Mouse (Mus musculus): ENCODE results near the gene Dlgap3. TPM values are rescaled to one million over a fixed set of nuclear protein-coding genes. Genes with fewer than 3 reads are reported as not detected.
A peak's percentile ranks its signal among the peaks of the same experiment; 100 is the strongest.

Dlgap3 gene
- total RNA-seq, 1 experiment from 2014 or later: not detected

GRCm38 (mm10) chr4:127172614-127173013 is 3.6 kb downstream of the Dlgap3 start:
- ATAC-seq (replicated peaks; ENCODE audit: insufficient number of reproducible peaks, low FRiP score, low TSS enrichment, poor library complexity, severe bottlenecking): no peak

- no peak for ATAC-seq (replicated peaks; ENCODE audit: insufficient number of reproducible peaks, low FRiP score, low TSS enrichment, poor library complexity, severe bottlenecking)
Measured at GRCm38 (mm10) chr4:127173461-127173860, 4.5 kb downstream of the Dlgap3 start.

- ATAC-seq (replicated peaks; ENCODE audit: insufficient number of reproducible peaks, low FRiP score, low TSS enrichment, poor library complexity, severe bottlenecking): no peak
Measured at GRCm38 (mm10) chr4:127174075-127174899, 5.3 kb downstream of the Dlgap3 start.

GRCm38 (mm10) chr4:127174900-127175278 is 5.9 kb downstream of the Dlgap3 start:
- ATAC-seq (replicated peaks; ENCODE audit: insufficient number of reproducible peaks, low FRiP score, low TSS enrichment, poor library complexity, severe bottlenecking): no peak

GRCm38 (mm10) chr4:127177961-127178360 is 9.0 kb downstream of the Dlgap3 start:
- no peak for ATAC-seq (replicated peaks; ENCODE audit: insufficient number of reproducible peaks, low FRiP score, low TSS enrichment, poor library complexity, severe bottlenecking)

- ATAC-seq (replicated peaks; ENCODE audit: insufficient number of reproducible peaks, low FRiP score, low TSS enrichment, poor library complexity, severe bottlenecking): no peak
Measured at GRCm38 (mm10) chr4:127178671-127179070, 9.7 kb downstream of the Dlgap3 start.

GRCm38 (mm10) chr4:127179469-127180449 is 10.8 kb downstream of the Dlgap3 start:
- ATAC-seq (replicated peaks; ENCODE audit: insufficient number of reproducible peaks, low FRiP score, low TSS enrichment, poor library complexity, severe bottlenecking): no peak

- no peak for ATAC-seq (replicated peaks; ENCODE audit: insufficient number of reproducible peaks, low FRiP score, low TSS enrichment, poor library complexity, severe bottlenecking)
Measured at GRCm38 (mm10) chr4:127180450-127180840, 11.4 kb downstream of the Dlgap3 start.

GRCm38 (mm10) chr4:127181010-127181409 is 12.0 kb downstream of the Dlgap3 start:
- no peak for ATAC-seq (replicated peaks; ENCODE audit: insufficient number of reproducible peaks, low FRiP score, low TSS enrichment, poor library complexity, severe bottlenecking)

- no peak for ATAC-seq (replicated peaks; ENCODE audit: insufficient number of reproducible peaks, low FRiP score, low TSS enrichment, poor library complexity, severe bottlenecking)
Measured at GRCm38 (mm10) chr4:127183867-127184266, 14.9 kb downstream of the Dlgap3 start.

- ATAC-seq (replicated peaks; ENCODE audit: insufficient number of reproducible peaks, low FRiP score, low TSS enrichment, poor library complexity, severe bottlenecking): no peak
Measured at GRCm38 (mm10) chr4:127190921-127191320, 21.9 kb downstream of the Dlgap3 start.

GRCm38 (mm10) chr4:127192704-127193103 is 23.7 kb downstream of the Dlgap3 start:
- no peak for ATAC-seq (replicated peaks; ENCODE audit: insufficient number of reproducible peaks, low FRiP score, low TSS enrichment, poor library complexity, severe bottlenecking)

GRCm38 (mm10) chr4:127193378-127194155 is 24.6 kb downstream of the Dlgap3 start:
- ATAC-seq (replicated peaks; ENCODE audit: insufficient number of reproducible peaks, low FRiP score, low TSS enrichment, poor library complexity, severe bottlenecking): no peak

- ATAC-seq (replicated peaks; ENCODE audit: insufficient number of reproducible peaks, low FRiP score, low TSS enrichment, poor library complexity, severe bottlenecking): no peak
Measured at GRCm38 (mm10) chr4:127194477-127195269, 25.7 kb downstream of the Dlgap3 start.

- no peak for ATAC-seq (replicated peaks; ENCODE audit: insufficient number of reproducible peaks, low FRiP score, low TSS enrichment, poor library complexity, severe bottlenecking)
Measured at GRCm38 (mm10) chr4:127198609-127199008, 29.6 kb downstream of the Dlgap3 start.

- 0 out of 2 replicates have a peak, but pooled peaks have one; percentile 34 for ATAC-seq (replicated peaks; ENCODE audit: insufficient number of reproducible peaks, low FRiP score, low TSS enrichment, poor library complexity, severe bottlenecking)
Measured at GRCm38 (mm10) chr4:127199406-127199805, 30.4 kb downstream of the Dlgap3 start.

- no peak for ATAC-seq (replicated peaks; ENCODE audit: insufficient number of reproducible peaks, low FRiP score, low TSS enrichment, poor library complexity, severe bottlenecking)
Measured at GRCm38 (mm10) chr4:127200164-127200722, 31.2 kb downstream of the Dlgap3 start.
